ENCODE assay signal across 23 mouse cellular contexts in genomic region chr3:125190571-125190970, GRCm38 (mm10).
DNase-seq lines count a peak whose midpoint lies in the region; ATAC-seq and TF ChIP-seq lines count a peak whose summit lies in the region.
"Had no signal": no experiment of that assay in that cellular context is flagged by ENCODE, and none has a peak within 500 bp of the region (broad histone marks: within the 10 kb centered on the region; RNA-seq: fewer than 3 reads in every experiment).

No protein-coding gene starts in this region.

- H3K27me3 ChIP-seq in forebrain, embryonic 13.5 days = no peaks in the 10 kb centered on the region
- H3K27me3 ChIP-seq in forebrain, postnatal 0 days (ENCODE audit: insufficient read depth, low read length) = no peaks in the 10 kb centered on the region
- H3K27me3 ChIP-seq in midbrain, embryonic 11.5 days (ENCODE audit: control insufficient read depth, insufficient read depth, low read length) = no peaks in the 10 kb centered on the region
- H3K27me3 ChIP-seq in midbrain, embryonic 10.5 days (ENCODE audit: low read depth, poor library complexity, severe bottlenecking) = no peaks in the 10 kb centered on the region
- no peaks in the 10 kb centered on the region for H3K27me3 ChIP-seq in hindbrain, postnatal 0 days (ENCODE audit: insufficient read depth, low read length)
- no peaks in the 10 kb centered on the region for H3K27me3 ChIP-seq in midbrain, embryonic 16.5 days (ENCODE audit: control insufficient read depth, insufficient read depth, low read depth, low read length)
- H3K27me3 ChIP-seq: CH12.LX; embryonic facial prominence, embryonic 12.5 days; intestine, embryonic 15.5 days; liver, embryonic 13.5 days; megakaryocyte, embryonic 14.5 days had no signal

- H3K36me3 ChIP-seq in forebrain, embryonic 13.5 days (ENCODE audit: poor library complexity, severe bottlenecking) = no peaks in the 10 kb centered on the region
- H3K36me3 ChIP-seq in forebrain, postnatal 0 days (ENCODE audit: insufficient read depth) = no peaks in the 10 kb centered on the region
- no peaks in the 10 kb centered on the region for H3K36me3 ChIP-seq in midbrain, embryonic 11.5 days (ENCODE audit: control insufficient read depth, insufficient read depth, low read length)
- no peaks in the 10 kb centered on the region for H3K36me3 ChIP-seq in midbrain, embryonic 10.5 days
- no peaks in the 10 kb centered on the region for H3K36me3 ChIP-seq in hindbrain, postnatal 0 days (ENCODE audit: insufficient read depth, low read length)
- H3K36me3 ChIP-seq in midbrain, embryonic 16.5 days (ENCODE audit: control insufficient read depth, insufficient read depth, low read length) = no peaks in the 10 kb centered on the region
- H3K36me3 ChIP-seq: embryonic facial prominence, embryonic 12.5 days; G1E; intestine, embryonic 15.5 days; liver, embryonic 13.5 days had no signal

- no peak overlapping the region for H3K4me2 ChIP-seq in forebrain, embryonic 13.5 days
- no peak overlapping the region for H3K4me2 ChIP-seq in forebrain, postnatal 0 days (ENCODE audit: low read depth)
- H3K4me2 ChIP-seq in midbrain, embryonic 11.5 days = no peak overlapping the region
- no peak overlapping the region for H3K4me2 ChIP-seq in hindbrain, postnatal 0 days (ENCODE audit: low read depth, low read length)
- no peak overlapping the region for H3K4me2 ChIP-seq in midbrain, embryonic 16.5 days (ENCODE audit: low read length)
- H3K4me2 ChIP-seq: embryonic facial prominence, embryonic 12.5 days; intestine, embryonic 15.5 days; liver, embryonic 13.5 days had no signal

- no peak overlapping the region for H3K4me3 ChIP-seq in forebrain, embryonic 13.5 days
- H3K4me3 ChIP-seq in forebrain, postnatal 0 days (ENCODE audit: low read depth, low read length) = no peak overlapping the region
- no peak overlapping the region for H3K4me3 ChIP-seq in midbrain, embryonic 11.5 days (ENCODE audit: low read depth, low read length)
- H3K4me3 ChIP-seq in midbrain, embryonic 10.5 days = no peak overlapping the region
- H3K4me3 ChIP-seq in hindbrain, postnatal 0 days (ENCODE audit: low read length) = no peak overlapping the region
- H3K4me3 ChIP-seq in midbrain, embryonic 16.5 days (ENCODE audit: low read depth, low read length) = no peak overlapping the region
- H3K4me3 ChIP-seq: embryonic facial prominence, embryonic 12.5 days; erythroblast, embryonic 14.5 days; gastrocnemius, adult 2 months; intestine, embryonic 15.5 days; liver, embryonic 13.5 days; megakaryocyte, embryonic 14.5 days; myocyte had no signal

- no peak for TF ChIP-seq CTCF in forebrain, postnatal 0 days (IDR thresholded peaks at IDR 0.05; ENCODE audit: low read depth)
- no peak for TF ChIP-seq CTCF in hindbrain, postnatal 0 days (IDR thresholded peaks at IDR 0.05; ENCODE audit: low read depth)

- no peak overlapping the region for H3K27ac ChIP-seq in forebrain, embryonic 13.5 days
- H3K27ac ChIP-seq in forebrain, postnatal 0 days (ENCODE audit: low read depth, low read length) = no peak overlapping the region
- no peak overlapping the region for H3K27ac ChIP-seq in midbrain, embryonic 11.5 days (ENCODE audit: low read depth, low read length)
- no peak overlapping the region for H3K27ac ChIP-seq in midbrain, embryonic 10.5 days (replicated peaks)
- no peak overlapping the region for H3K27ac ChIP-seq in hindbrain, postnatal 0 days
- no peak overlapping the region for H3K27ac ChIP-seq in midbrain, embryonic 16.5 days (ENCODE audit: low read length)
- H3K27ac ChIP-seq: embryonic facial prominence, embryonic 12.5 days; gastrocnemius, adult 2 months; intestine, embryonic 15.5 days; liver, embryonic 13.5 days had no signal

- H3K9ac ChIP-seq in forebrain, embryonic 13.5 days = no peak overlapping the region
- no peak overlapping the region for H3K9ac ChIP-seq in forebrain, postnatal 0 days
- H3K9ac ChIP-seq in midbrain, embryonic 11.5 days (ENCODE audit: low read length) = no peak overlapping the region
- H3K9ac ChIP-seq in hindbrain, postnatal 0 days (replicated peaks; ENCODE audit: low read length) = no peak overlapping the region
- H3K9ac ChIP-seq in midbrain, embryonic 16.5 days (ENCODE audit: low read depth, low read length) = no peak overlapping the region
- H3K9ac ChIP-seq: embryonic facial prominence, embryonic 12.5 days; intestine, embryonic 15.5 days; liver, embryonic 13.5 days had no signal

- 0 out of 2 replicates have a peak, but pooled peaks have one; percentile 36 for ATAC-seq in forebrain, embryonic 13.5 days
- ATAC-seq in forebrain, postnatal 0 days = no peak
- 0 out of 2 replicates have a peak, but pooled peaks have one; percentile 50 for ATAC-seq in midbrain, embryonic 11.5 days (ENCODE audit: low FRiP score)
- no peak for ATAC-seq in hindbrain, postnatal 0 days
- ATAC-seq in midbrain, embryonic 16.5 days = peak; percentile 78
- ATAC-seq in inflammation-experienced regulatory T-cells, adult 6 months = no peak
- ATAC-seq: intestine, embryonic 15.5 days had no signal

- no peaks in the 10 kb centered on the region for H3K9me3 ChIP-seq in forebrain, embryonic 13.5 days (replicated peaks)
- no peaks in the 10 kb centered on the region for H3K9me3 ChIP-seq in forebrain, postnatal 0 days (ENCODE audit: low read length)
- H3K9me3 ChIP-seq in midbrain, embryonic 11.5 days (ENCODE audit: control insufficient read depth, low read length) = no peaks in the 10 kb centered on the region
- H3K9me3 ChIP-seq in midbrain, embryonic 10.5 days (replicated peaks) = no peaks in the 10 kb centered on the region
- no peaks in the 10 kb centered on the region for H3K9me3 ChIP-seq in hindbrain, postnatal 0 days (ENCODE audit: low read length)
- no peaks in the 10 kb centered on the region for H3K9me3 ChIP-seq in midbrain, embryonic 16.5 days (replicated peaks; ENCODE audit: control insufficient read depth, low read length, poor library complexity, severe bottlenecking)
- H3K9me3 ChIP-seq: embryonic facial prominence, embryonic 12.5 days; intestine, embryonic 15.5 days; liver, embryonic 13.5 days; megakaryocyte, embryonic 14.5 days had no signal

- no peak for DNase-seq in forebrain, postnatal 0 days
- DNase-seq in midbrain, embryonic 11.5 days (ENCODE audit: low spot score, missing footprints) = no peak
- no peak for DNase-seq in midbrain, embryonic 10.5 days (ENCODE audit: low spot score)
- DNase-seq in hindbrain, postnatal 0 days (ENCODE audit: low spot score) = peak; percentile 23
- DNase-seq in thymus, adult 18-20 months = no peak
- DNase-seq: adrenal gland, adult 2 months; B cell, adult 2 months; cerebellum, adult 11-12 months; gastrocnemius, adult 2 months; heart, postnatal 4 days; kidney, postnatal 4 days; liver, embryonic 13.5 days; lung, adult 2 months had no signal

- H3K4me1 ChIP-seq in forebrain, embryonic 13.5 days = 0 out of 2 replicates have a peak, but pooled peaks cover 6% of the 10 kb centered on the region
- H3K4me1 ChIP-seq in forebrain, postnatal 0 days (ENCODE audit: insufficient read depth) = no peaks in the 10 kb centered on the region
- no peaks in the 10 kb centered on the region for H3K4me1 ChIP-seq in midbrain, embryonic 11.5 days (ENCODE audit: control insufficient read depth, insufficient read depth, low read length)
- H3K4me1 ChIP-seq in midbrain, embryonic 10.5 days = no peaks in the 10 kb centered on the region
- no peaks in the 10 kb centered on the region for H3K4me1 ChIP-seq in hindbrain, postnatal 0 days (ENCODE audit: insufficient read depth, low read length)
- H3K4me1 ChIP-seq in midbrain, embryonic 16.5 days (ENCODE audit: control insufficient read depth, insufficient read depth, low read length) = no peaks in the 10 kb centered on the region
- H3K4me1 ChIP-seq: embryonic facial prominence, embryonic 12.5 days; intestine, embryonic 15.5 days; liver, embryonic 13.5 days; megakaryocyte, embryonic 14.5 days had no signal

Comparison
In these comparisons a context has a peak if more than half of its experiments do, and no peak if none do; other contexts are left out.
1. ATAC-seq: peak in forebrain, embryonic 13.5 days (single experiment), midbrain, embryonic 11.5 days (single experiment) and midbrain, embryonic 16.5 days (single experiment); none in forebrain, postnatal 0 days (single experiment), hindbrain, postnatal 0 days (single experiment) and inflammation-experienced regulatory T-cells, adult 6 months (single experiment).